Mouse (Mus musculus) B cell, adult 62 days (primary cell): ENCODE data around the gene 2310034C09Rik. TPM values are rescaled to one million over a fixed set of nuclear protein-coding genes. Genes with fewer than 3 reads are reported as not detected.

ENCODE experiments used
- total RNA-seq: library from RNA; stranded (reverse); gene quantifications from 4 replicates; pipeline ENCODE4 v1.2.4, GENCODE M21; 2023

The 2310034C09Rik gene
- total RNA-seq = not detected in 4 replicates

GRCm38 (mm10) chr16:88758547-88758946 lies at the start of gene 2310034C09Rik:
TSS of gene 2310034C09Rik (plus strand) at chr16:88758847.

GRCm38 (mm10) chr16:88728812-88729275 lies 29.8 kb upstream of the 2310034C09Rik start, which contains the start of gene Krtap13-1:
TSS of gene Krtap13-1 (plus strand) at chr16:88728862.

GRCm38 (mm10) chr16:88751535-88751934 lies 7.1 kb upstream of the 2310034C09Rik start, which contains the start of gene Krtap13:
TSS of gene Krtap13 (minus strand) at chr16:88751635.

DNA sequence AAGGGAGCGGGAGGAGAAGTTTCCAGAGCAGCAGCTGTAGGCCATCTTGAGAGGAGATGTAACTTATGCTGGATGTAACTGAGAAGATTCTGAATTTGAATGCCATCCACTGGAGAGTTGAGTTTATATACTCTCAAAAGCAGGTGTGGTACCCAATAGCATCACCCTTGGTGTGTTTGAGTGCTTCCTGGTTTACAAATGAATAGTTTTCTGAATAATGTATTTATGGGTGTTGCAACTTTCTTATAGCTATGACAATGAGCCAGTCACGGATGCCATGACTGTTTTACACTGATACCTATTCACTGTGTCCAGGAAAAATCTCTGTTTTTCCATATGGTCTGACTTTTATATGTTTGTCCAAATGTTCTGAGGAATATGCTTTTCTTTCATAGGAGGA lies 15.5 kb downstream of the 2310034C09Rik start, which contains the start of gene 2310057N15Rik:
2310057N15Rik (minus strand) TSS at position 101 of the 400 bp plus-strand sequence.

DNA sequence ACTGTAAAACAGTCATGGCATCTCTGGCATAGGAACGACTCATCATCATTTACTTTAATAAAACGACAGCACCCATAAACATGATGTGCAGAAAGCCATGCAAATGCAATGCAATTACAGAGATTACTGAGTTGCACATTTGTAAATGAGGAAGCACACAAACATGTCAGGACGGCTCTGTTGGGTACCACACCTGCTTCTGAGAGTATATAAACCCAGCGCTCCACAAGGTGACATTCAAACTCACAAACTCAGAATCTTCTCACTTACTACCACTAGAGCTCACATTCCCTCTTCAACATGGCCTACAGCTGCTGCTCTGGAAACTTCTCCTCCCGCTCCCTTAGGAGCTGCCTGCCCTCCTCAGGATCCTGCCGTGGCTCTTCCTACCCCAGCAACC lies 18.9 kb downstream of the 2310034C09Rik start, which contains the start of gene Gm5965:
Gm5965 (plus strand) TSS at position 301 of the 400 bp plus-strand sequence.

Other genes starting within 250 kb of the 2310034C09Rik start
- not detected in 4 replicates for gene Cldn8, start 195.7 kb upstream of the 2310034C09Rik start, total RNA-seq
- gene Krtap24-1, start 146.6 kb upstream of the 2310034C09Rik start, total RNA-seq = not detected in 4 replicates
- gene 2310079G19Rik, start 131.2 kb upstream of the 2310034C09Rik start, total RNA-seq = not detected in 4 replicates
- gene Krtap26-1, start 111.1 kb upstream of the 2310034C09Rik start, total RNA-seq = not detected in 4 replicates
- not detected in 4 replicates for gene Krtap27-1, start 87.2 kb upstream of the 2310034C09Rik start, total RNA-seq
- gene 2310061N02Rik, start 50.9 kb upstream of the 2310034C09Rik start, total RNA-seq = not detected in 4 replicates
- gene Krtap13-1, start 30.0 kb upstream of the 2310034C09Rik start, total RNA-seq = not detected in 4 replicates
- not detected in 4 replicates for gene Krtap13, start 7.2 kb upstream of the 2310034C09Rik start, total RNA-seq
- not detected in 4 replicates for gene 2310057N15Rik, start 15.4 kb downstream of the 2310034C09Rik start, total RNA-seq
- not detected in 4 replicates for gene Gm5965, start 19.0 kb downstream of the 2310034C09Rik start, total RNA-seq
- not detected in 4 replicates for gene Gm20741, start 53.4 kb downstream of the 2310034C09Rik start, total RNA-seq
- not detected in 4 replicates for gene Krtap15, start 61.4 kb downstream of the 2310034C09Rik start, total RNA-seq
- gene Krtap14, start 67.3 kb downstream of the 2310034C09Rik start, total RNA-seq = not detected in 4 replicates
- gene Krtap19-1, start 110.6 kb downstream of the 2310034C09Rik start, total RNA-seq = not detected in 4 replicates
- gene Krtap19-2, start 115.4 kb downstream of the 2310034C09Rik start, total RNA-seq = not detected in 4 replicates
- not detected in 4 replicates for gene Krtap19-3, start 119.2 kb downstream of the 2310034C09Rik start, total RNA-seq
- not detected in 4 replicates for gene Krtap19-4, start 126.2 kb downstream of the 2310034C09Rik start, total RNA-seq
- gene Krtap19-5, start 137.6 kb downstream of the 2310034C09Rik start, total RNA-seq = not detected in 4 replicates
- gene Krtap19-9b, start 173.4 kb downstream of the 2310034C09Rik start, total RNA-seq = not detected in 4 replicates
- gene Krtap16-3, start 204.0 kb downstream of the 2310034C09Rik start, total RNA-seq = not detected in 4 replicates